Mouse (Mus musculus) olfactory bulb, adult 2 months (tissue): ENCODE data around the gene Card6.

Source experiments
- CTCF ChIP-seq: fragments of 200-500 bp; IDR thresholded peaks from 2 replicates; pipeline ENCODE4 v1.5.1; 2012; ENCODE audit warnings: low read depth, mild to moderate bottlenecking, low read length, moderate library complexity; ENCODE audit not compliant: insufficient read depth
- POLR2A ChIP-seq: fragments of 200-500 bp; IDR thresholded peaks from 2 replicates; pipeline ENCODE4 v1.6.1; 2012; ENCODE audit warnings: mild to moderate bottlenecking, low read depth, low read length, moderate library complexity; ENCODE audit not compliant: insufficient read depth

GRCm38 (mm10) chr15:5127487-5127886 lies 19.1 kb upstream of the Card6 start:
- TF ChIP-seq POLR2A (no peak), CTCF (no peak)
